Mouse (Mus musculus) spleen, postnatal 14 days (tissue): ENCODE measurements around the gene Serpina3m.
"Not testable (repeated sequence)": the region's sequence is repeated elsewhere in the genome, so short reads cannot be mapped to it uniquely, and the experiment has no call there.

Experiments used
- DNase-seq, 2 experiments: peaks; one replicate each; pipeline ENCODE4 v3.0.0; 2021 to 2022; ENCODE audit warnings: low spot score in 2 of 2

Gene Serpina3m

GRCm38 (mm10) chr12:104388477-104388876 lies 50.2 kb downstream of the Serpina3m start:
- DNase-seq = no peak

GRCm38 (mm10) chr12:104391057-104391456 lies 52.8 kb downstream of the Serpina3m start:
- DNase-seq = not testable (repeated sequence)

- no peak for DNase-seq
Observed at GRCm38 (mm10) chr12:104403968-104404367, 65.7 kb downstream of the Serpina3m start.

GRCm38 (mm10) chr12:104406454-104406885 lies 68.2 kb downstream of the Serpina3m start, which contains the start of gene Serpina3n:
Gene Serpina3n, plus strand, starts transcription at chr12:104406729.
- DNase-seq = no peak

GRCm38 (mm10) chr12:104412507-104412906 lies 74.2 kb downstream of the Serpina3m start:
- DNase-seq = no peak

DNA sequence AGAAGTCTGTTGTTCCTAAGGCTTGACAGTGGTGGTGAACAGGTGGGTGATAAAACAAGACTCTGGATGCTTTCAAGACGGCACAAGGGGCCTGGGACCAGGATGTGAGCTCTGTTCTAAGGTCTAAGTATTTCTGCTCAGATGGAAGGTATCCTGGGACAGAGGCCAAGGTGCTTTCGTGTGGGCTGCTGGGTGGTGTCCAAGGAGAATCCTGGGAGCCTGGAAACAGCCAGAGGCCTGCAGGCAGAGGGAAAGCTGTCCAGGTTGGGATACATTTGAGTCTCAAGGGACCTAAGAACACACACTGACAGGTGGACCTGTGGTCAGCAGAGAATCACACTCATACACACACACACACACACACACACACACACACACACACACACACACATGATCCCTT lies 76.3 kb downstream of the Serpina3m start:
- DNase-seq = no peak

DNA sequence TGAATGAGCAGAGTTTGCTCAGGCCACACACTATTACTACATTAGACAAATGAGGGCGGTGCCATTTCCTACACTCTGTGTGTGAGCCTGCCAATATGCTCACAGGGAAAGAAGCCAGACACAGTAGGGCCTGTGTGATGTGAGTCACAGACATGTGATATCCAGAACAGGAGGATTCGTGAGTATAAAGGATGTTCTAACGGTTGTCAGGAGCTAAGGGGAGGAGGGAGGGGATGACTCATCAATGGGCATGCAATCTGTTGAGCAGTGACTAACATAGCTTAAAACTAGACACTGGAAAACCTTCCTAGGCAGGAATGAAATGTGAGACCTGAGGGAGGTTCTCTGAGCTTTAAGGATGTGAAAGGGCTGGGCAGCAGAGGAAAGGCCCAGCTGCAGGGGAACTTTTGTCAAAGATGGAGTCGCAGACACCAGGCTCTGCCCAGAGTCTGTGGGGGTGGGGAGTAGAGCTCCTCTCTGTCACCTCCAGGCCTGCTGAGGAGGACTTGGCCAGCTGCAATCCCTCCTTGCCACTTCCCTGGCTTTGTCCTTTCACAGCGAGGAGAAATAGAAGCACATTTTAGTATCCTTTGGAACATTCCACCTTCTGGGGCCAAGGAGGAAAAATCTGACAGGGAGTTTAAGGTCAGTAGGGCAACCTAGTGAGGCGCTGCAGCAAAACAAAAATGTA lies 77.5 kb downstream of the Serpina3m start:
- no peak for DNase-seq

GRCm38 (mm10) chr12:104418340-104419135 lies 80.3 kb downstream of the Serpina3m start:
- DNase-seq = peak; percentile 31 to 48

DNA sequence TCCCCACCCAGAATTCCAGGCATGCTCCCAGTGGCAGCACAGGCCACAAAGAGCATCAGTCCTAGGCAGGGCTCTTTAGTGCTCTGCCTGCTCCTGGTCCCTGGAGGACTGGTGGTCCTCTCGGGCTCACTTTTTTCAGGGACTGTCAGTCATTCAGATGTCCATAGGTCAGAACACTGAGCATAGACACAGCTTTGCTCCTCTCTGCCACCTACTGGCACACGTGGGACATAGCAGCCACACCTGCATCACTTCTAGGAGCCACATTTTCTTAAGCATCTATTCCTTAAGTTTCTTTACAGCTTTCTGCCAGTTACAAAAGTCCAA lies 80.8 kb downstream of the Serpina3m start:
- DNase-seq = no peak

DNA sequence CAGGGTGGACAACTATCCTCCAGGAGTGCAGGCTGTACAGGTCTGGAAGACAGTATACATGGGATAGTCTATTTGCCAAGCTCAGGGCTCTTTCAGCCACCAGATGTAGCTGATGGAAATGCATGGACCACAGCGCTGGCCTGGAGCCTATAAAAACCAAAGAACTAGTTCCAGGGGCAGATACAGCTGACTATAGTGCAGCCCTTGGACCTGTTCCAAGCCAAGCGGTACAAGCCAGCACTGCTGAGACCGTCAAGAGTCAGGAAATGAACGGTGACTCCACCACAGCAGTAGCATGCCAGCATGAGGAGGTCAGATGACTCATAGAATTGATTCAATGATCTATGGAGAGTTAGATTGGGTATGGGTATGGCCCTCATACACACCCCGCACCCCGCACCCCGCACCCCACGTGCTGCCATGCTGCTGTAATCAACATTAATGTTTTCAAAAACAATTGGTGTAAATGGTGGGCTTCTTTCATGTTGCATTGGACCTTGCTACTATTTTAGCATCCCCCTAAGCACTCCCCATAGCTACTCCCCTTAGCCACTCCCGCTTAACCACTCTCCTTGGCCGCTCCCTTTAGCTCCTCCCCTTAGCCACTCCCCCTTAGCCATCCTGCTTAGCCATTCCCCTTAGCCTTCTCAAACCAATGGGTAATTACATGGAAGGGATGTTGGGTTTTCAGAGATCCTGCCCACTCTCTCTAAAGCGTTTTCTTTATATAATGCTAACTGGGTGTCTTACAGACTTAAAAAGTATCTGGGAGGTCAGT lies 84.5 kb downstream of the Serpina3m start:
- no peak for DNase-seq

- no peak for DNase-seq
Observed at GRCm38 (mm10) chr12:104425591-104425990, 87.3 kb downstream of the Serpina3m start.

GRCm38 (mm10) chr12:104426915-104427314 lies 88.6 kb downstream of the Serpina3m start:
- DNase-seq = no peak

DNA sequence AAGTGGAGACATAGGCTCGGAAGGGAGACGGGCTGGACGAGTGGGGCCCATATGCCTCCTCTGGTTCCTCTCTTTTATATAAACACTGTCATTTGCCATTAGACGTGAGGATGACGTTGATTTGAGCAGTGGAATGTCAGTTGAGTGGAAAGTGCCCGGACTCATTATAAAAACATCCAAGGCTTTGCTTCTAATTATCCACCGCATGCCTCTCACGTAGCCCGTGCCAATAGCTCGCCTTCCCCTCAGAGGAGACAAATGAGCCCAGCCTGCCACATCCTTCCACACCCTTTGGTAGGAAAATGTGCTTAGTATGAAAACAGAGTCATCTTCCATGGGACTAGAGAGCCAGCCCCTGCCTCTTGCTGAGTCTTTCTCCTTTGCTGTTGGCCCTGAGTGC lies 93.1 kb downstream of the Serpina3m start:
- no peak for DNase-seq

GRCm38 (mm10) chr12:104433214-104433613 lies 94.9 kb downstream of the Serpina3m start:
- DNase-seq = no peak

DNA sequence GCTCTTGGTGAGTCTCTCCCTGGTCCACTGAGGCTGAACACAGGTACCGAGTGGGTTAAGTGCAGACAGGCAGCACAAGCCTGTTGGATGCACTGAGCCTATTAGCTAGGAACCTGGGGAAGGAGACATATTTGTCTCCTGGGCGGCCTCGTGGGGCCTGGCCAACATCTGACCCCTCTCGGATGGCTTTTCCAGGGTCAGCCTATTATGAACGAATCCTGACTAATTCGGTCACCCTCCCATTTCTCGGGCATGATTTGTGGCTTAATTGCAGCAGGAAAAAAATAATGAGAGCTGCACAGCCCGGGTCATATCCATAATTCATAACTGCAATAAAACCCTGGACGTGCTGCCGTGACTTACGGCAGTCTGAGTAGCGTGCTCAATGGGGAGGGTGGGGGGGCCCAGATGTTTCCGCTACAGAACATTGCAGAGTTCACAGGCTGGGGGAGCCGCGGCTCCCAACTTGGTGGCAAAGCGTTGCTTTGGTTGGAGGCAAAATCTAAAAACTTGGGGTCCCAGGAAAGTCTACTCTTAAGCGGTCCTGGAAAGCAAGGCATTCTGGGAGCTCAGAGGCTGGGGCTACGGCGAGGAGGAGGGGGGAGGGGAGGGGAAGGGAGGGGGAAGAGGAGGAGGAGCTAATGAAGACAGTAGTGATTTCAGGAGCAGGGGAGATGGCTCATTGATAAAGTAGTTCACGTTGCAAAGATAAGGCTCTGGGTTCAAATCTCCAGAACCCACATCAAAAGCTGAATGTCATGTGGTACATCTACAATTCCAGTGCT lies 95.9 kb downstream of the Serpina3m start:
- DNase-seq = no peak

DNA sequence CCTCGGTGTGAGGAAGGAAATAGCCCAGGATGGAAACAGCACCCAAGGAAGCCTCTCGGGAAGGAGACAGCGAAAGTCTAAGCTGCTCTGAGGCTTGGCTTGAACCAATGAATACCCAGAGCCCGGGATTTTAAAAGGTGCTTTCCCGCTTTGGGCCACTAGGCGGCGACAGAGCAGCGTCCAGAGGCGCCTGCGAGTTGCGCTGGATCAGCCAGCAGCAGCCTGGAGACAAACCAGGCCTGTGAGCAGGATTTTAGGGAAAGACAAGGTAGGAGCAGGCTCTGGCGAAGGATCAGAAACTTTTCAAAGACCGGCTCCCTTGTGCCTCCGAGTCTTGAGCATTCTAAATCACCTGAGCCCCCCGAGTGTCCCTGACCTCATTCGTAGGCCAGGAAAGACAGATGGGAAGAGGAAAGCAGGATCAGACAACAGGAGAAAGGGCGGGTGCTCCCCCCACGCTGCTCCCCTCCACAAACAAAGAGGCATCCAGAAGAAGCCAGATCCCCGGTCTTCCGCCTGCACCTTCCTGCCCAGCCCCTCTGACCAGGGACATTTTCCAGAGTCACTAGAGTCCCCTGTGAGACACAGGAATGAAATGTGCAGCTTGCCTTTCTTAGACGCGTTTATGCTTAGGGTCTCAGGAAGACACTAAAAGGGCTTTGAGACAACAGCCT lies 101.9 kb downstream of the Serpina3m start:
- peak; percentile 12 to 47 for DNase-seq

- no peak for DNase-seq
Observed at GRCm38 (mm10) chr12:104443716-104444115, 105.4 kb downstream of the Serpina3m start.
